Mouse (Mus musculus) thymus, adult 2 months (tissue): Measurements from ENCODE around the gene Plcb2.

Experiments used
- CTCF ChIP-seq: fragments of 200-500 bp; IDR thresholded peaks from 2 replicates; pipeline ENCODE4 v1.5.1; 2012; ENCODE audit warnings: mild to moderate bottlenecking, control low read depth, low read length, moderate library complexity, borderline replicate concordance; ENCODE audit not compliant: control insufficient read depth, poor library complexity, insufficient read depth; ENCODE audit errors: extremely low read depth
- POLR2A ChIP-seq: fragments of 200-500 bp; IDR thresholded peaks from 2 replicates; pipeline ENCODE4 v1.6.1; 2012; ENCODE audit warnings: mild to moderate bottlenecking, low read length, control low read depth, moderate library complexity; ENCODE audit not compliant: control insufficient read depth, poor library complexity, insufficient read depth; ENCODE audit errors: extremely low read depth

GRCm38 (mm10) chr2:118760311-118761025, 32.2 kb upstream of the Plcb2 start:
- TF ChIP-seq CTCF (no peak), POLR2A (no peak)
